Mouse (Mus musculus): ENCODE results near the gene Clip3. TPM values are rescaled to one million over a fixed set of nuclear protein-coding genes. Genes with fewer than 3 reads are reported as not detected.

The Clip3 gene
- polyA plus RNA-seq (2014; fragmentation: Illumina TruSeq; extraction: RNeasy Lipid Tissue Mini Kit (QIAGEN cat#74804); ENCODE audit: insufficient read depth, low read depth, low replicate concordance), result 3.7 TPM

GRCm38 (mm10) chr7:30291215-30292131 is at the start of gene Clip3:
TSS of gene Clip3 (plus strand) at chr7:30291728.

DNA sequence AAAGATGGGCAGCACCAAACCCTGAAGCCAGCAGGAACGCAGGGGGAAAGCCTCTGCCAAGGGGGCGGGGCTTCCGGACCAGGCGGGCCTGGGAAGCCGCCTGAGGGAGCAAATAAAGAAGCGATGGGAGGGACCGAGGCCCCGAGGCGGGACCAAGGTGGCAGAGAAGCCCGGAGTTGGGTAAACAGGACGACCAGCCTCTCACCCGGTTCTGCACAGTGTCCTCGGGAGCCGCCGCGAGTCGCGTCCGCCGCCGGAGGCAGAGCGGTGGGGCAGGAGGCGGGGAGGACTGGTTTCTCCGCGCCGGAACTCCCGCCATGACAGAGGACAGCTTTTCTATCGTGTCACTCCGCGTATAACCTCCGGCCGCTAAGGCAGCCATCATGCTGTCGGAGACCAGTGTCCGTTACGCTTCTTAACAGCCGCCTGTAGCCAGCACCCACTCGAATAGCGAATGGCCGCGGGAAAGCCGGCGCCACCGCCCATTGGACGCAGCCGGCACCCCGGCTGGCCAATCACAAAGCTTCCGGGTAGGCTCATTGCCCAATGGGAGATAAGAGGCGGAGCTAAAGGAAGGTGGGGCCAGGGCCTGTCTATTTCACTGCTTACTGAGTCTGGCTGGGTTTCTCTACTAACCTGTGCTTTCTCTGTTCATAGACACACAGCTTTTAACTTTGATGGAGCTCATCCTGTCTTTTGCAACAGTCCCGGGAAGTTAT is 11.4 kb upstream of the Clip3 start, which contains the start of the genes Thap8 and Wdr62:
TSS of gene Thap8 (plus strand) at position 144 of the 719 bp plus-strand sequence.
TSS of gene Wdr62 (minus strand) at position 469 of the 719 bp plus-strand sequence.

DNA sequence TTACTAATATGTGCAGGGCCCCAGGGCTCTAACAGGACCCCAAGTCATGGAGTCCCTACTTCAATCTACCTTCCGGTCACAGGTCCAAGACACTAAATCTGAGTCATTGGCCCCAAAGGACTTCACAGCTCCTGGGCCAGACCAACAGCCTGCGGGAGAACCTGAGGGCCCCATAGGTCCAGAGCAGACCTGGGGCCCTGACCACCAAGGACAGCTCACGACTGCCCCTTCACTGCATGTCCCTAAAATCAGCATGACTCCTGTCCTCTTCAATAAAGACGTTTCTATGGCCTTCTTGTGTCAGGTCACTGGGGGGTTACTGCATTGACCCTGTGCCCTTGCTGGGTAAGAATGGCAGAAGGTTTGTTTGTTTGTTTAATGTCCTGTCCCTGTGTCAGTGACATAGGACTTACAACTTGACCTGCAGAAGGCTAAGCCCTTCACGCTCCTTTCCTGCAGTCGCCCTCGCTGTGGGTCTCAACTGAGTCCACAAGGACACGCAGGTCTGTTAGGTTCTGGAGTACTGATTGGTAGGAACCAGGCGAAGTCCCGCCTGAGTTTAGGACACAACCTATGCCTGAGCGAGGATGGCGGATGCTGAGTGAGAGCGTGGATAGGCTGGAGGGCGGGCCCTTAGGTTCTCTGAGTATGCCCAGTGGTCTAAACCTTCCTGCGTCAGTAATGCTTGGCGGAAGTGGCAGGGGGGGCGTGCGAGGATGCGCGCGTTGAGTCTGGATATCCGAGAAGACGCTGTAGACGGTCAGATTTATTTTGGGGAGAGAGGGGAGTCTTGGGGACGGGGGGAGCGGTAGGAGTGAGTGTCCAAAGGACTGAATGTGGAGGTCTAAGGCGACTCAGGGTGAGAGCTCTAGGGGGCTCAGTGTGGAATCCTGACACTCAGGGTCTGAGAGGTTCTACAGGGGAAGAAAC is 16.8 kb downstream of the Clip3 start, which contains the start of gene Alkbh6:
TSS of gene Alkbh6 (plus strand) at position 642 of the 930 bp plus-strand sequence.

DNA sequence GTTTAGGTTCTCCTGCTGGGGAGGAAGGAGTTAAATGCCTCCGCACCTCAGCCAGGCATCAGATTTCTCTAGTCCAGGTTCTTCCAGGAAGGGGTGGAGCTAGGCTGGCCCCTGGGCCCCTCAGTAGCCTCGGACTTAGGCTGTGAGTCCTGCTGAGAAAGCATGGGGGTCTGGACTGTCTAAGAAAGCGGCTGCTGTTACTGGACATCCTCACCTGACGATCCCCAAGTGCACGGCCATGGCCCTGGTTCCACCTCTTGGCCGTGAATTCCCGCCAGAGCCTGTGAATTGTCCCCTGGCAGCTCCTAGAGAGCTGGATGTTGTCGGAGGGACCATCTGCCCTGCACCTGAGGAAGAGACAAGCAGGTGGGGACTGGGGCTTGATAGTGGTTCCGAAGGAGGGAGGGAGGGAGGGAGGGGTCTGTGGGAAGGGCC is 23.2 kb downstream of the Clip3 start, which contains the start of gene Syne4:
TSS of gene Syne4 (plus strand) at position 87 of the 435 bp plus-strand sequence.

GRCm38 (mm10) chr7:30321539-30322284 is 30.2 kb downstream of the Clip3 start, which contains the start of gene E130208F15Rik:
TSS of gene E130208F15Rik (plus strand) at chr7:30321740.

GRCm38 (mm10) chr7:30323795-30324194 is 32.3 kb downstream of the Clip3 start, which contains the start of gene Sdhaf1:
TSS of gene Sdhaf1 (minus strand) at chr7:30323895.

Other genes starting within 250 kb of the Clip3 start
- 2.8 TPM for gene Zfp14, start 240.3 kb upstream of the Clip3 start, polyA plus RNA-seq (2014; fragmentation: Illumina TruSeq; extraction: RNeasy Lipid Tissue Mini Kit (QIAGEN cat#74804); ENCODE audit: insufficient read depth, low read depth, low replicate concordance)
- gene Zfp82, start 218.8 kb upstream of the Clip3 start, polyA plus RNA-seq (2014; fragmentation: Illumina TruSeq; extraction: RNeasy Lipid Tissue Mini Kit (QIAGEN cat#74804); ENCODE audit: insufficient read depth, low read depth, low replicate concordance), result 3.7 TPM
- gene Gm26920, start 201.3 kb upstream of the Clip3 start, polyA plus RNA-seq (2014; fragmentation: Illumina TruSeq; extraction: RNeasy Lipid Tissue Mini Kit (QIAGEN cat#74804); ENCODE audit: insufficient read depth, low read depth, low replicate concordance), result not detected
- 3.7 TPM for gene Zfp566, start 201.2 kb upstream of the Clip3 start, polyA plus RNA-seq (2014; fragmentation: Illumina TruSeq; extraction: RNeasy Lipid Tissue Mini Kit (QIAGEN cat#74804); ENCODE audit: insufficient read depth, low read depth, low replicate concordance)
- 34.1 TPM for gene Zfp260, start 197.0 kb upstream of the Clip3 start, polyA plus RNA-seq (2014; fragmentation: Illumina TruSeq; extraction: RNeasy Lipid Tissue Mini Kit (QIAGEN cat#74804); ENCODE audit: insufficient read depth, low read depth, low replicate concordance)
- gene Zfp382, start 169.8 kb upstream of the Clip3 start, polyA plus RNA-seq (2014; fragmentation: Illumina TruSeq; extraction: RNeasy Lipid Tissue Mini Kit (QIAGEN cat#74804); ENCODE audit: insufficient read depth, low read depth, low replicate concordance), result 0.50 TPM
- gene Zfp146, start 122.0 kb upstream of the Clip3 start, polyA plus RNA-seq (2014; fragmentation: Illumina TruSeq; extraction: RNeasy Lipid Tissue Mini Kit (QIAGEN cat#74804); ENCODE audit: insufficient read depth, low read depth, low replicate concordance), result 21.5 TPM
- gene Cox7a1, start 107.6 kb upstream of the Clip3 start, polyA plus RNA-seq (2014; fragmentation: Illumina TruSeq; extraction: RNeasy Lipid Tissue Mini Kit (QIAGEN cat#74804); ENCODE audit: insufficient read depth, low read depth, low replicate concordance), result 91.7 TPM
- gene Capns1, start 92.9 kb upstream of the Clip3 start, polyA plus RNA-seq (2014; fragmentation: Illumina TruSeq; extraction: RNeasy Lipid Tissue Mini Kit (QIAGEN cat#74804); ENCODE audit: insufficient read depth, low read depth, low replicate concordance), result 301 TPM
- 84.4 TPM for gene Polr2i, start 59.8 kb upstream of the Clip3 start, polyA plus RNA-seq (2014; fragmentation: Illumina TruSeq; extraction: RNeasy Lipid Tissue Mini Kit (QIAGEN cat#74804); ENCODE audit: insufficient read depth, low read depth, low replicate concordance)
- gene Tbcb, start 59.5 kb upstream of the Clip3 start, polyA plus RNA-seq (2014; fragmentation: Illumina TruSeq; extraction: RNeasy Lipid Tissue Mini Kit (QIAGEN cat#74804); ENCODE audit: insufficient read depth, low read depth, low replicate concordance), result 83.5 TPM
- gene Ovol3, start 56.0 kb upstream of the Clip3 start, polyA plus RNA-seq (2014; fragmentation: Illumina TruSeq; extraction: RNeasy Lipid Tissue Mini Kit (QIAGEN cat#74804); ENCODE audit: insufficient read depth, low read depth, low replicate concordance), result not detected
- gene Thap8, start 11.6 kb upstream of the Clip3 start, polyA plus RNA-seq (2014; fragmentation: Illumina TruSeq; extraction: RNeasy Lipid Tissue Mini Kit (QIAGEN cat#74804); ENCODE audit: insufficient read depth, low read depth, low replicate concordance), result not detected
- gene Wdr62, start 11.3 kb upstream of the Clip3 start, polyA plus RNA-seq (2014; fragmentation: Illumina TruSeq; extraction: RNeasy Lipid Tissue Mini Kit (QIAGEN cat#74804); ENCODE audit: insufficient read depth, low read depth, low replicate concordance), result 3.4 TPM
- gene Alkbh6, start 17.0 kb downstream of the Clip3 start, polyA plus RNA-seq (2014; fragmentation: Illumina TruSeq; extraction: RNeasy Lipid Tissue Mini Kit (QIAGEN cat#74804); ENCODE audit: insufficient read depth, low read depth, low replicate concordance), result 44.8 TPM
- 3.2 TPM for gene Syne4, start 23.1 kb downstream of the Clip3 start, polyA plus RNA-seq (2014; fragmentation: Illumina TruSeq; extraction: RNeasy Lipid Tissue Mini Kit (QIAGEN cat#74804); ENCODE audit: insufficient read depth, low read depth, low replicate concordance)
- gene E130208F15Rik, start 30.0 kb downstream of the Clip3 start, polyA plus RNA-seq (2014; fragmentation: Illumina TruSeq; extraction: RNeasy Lipid Tissue Mini Kit (QIAGEN cat#74804); ENCODE audit: insufficient read depth, low read depth, low replicate concordance), result 0.27 TPM
- gene Sdhaf1, start 32.2 kb downstream of the Clip3 start, polyA plus RNA-seq (2014; fragmentation: Illumina TruSeq; extraction: RNeasy Lipid Tissue Mini Kit (QIAGEN cat#74804); ENCODE audit: insufficient read depth, low read depth, low replicate concordance), result 9.9 TPM
- gene Lrfn3, start 71.0 kb downstream of the Clip3 start, polyA plus RNA-seq (2014; fragmentation: Illumina TruSeq; extraction: RNeasy Lipid Tissue Mini Kit (QIAGEN cat#74804); ENCODE audit: insufficient read depth, low read depth, low replicate concordance), result 2.7 TPM
- gene Tyrobp, start 122.0 kb downstream of the Clip3 start, polyA plus RNA-seq (2014; fragmentation: Illumina TruSeq; extraction: RNeasy Lipid Tissue Mini Kit (QIAGEN cat#74804); ENCODE audit: insufficient read depth, low read depth, low replicate concordance), result 345 TPM
- 19.1 TPM for gene Hcst, start 128.1 kb downstream of the Clip3 start, polyA plus RNA-seq (2014; fragmentation: Illumina TruSeq; extraction: RNeasy Lipid Tissue Mini Kit (QIAGEN cat#74804); ENCODE audit: insufficient read depth, low read depth, low replicate concordance)
- 3.7 TPM for gene Nfkbid, start 130.0 kb downstream of the Clip3 start, polyA plus RNA-seq (2014; fragmentation: Illumina TruSeq; extraction: RNeasy Lipid Tissue Mini Kit (QIAGEN cat#74804); ENCODE audit: insufficient read depth, low read depth, low replicate concordance)
- gene Aplp1, start 153.8 kb downstream of the Clip3 start, polyA plus RNA-seq (2014; fragmentation: Illumina TruSeq; extraction: RNeasy Lipid Tissue Mini Kit (QIAGEN cat#74804); ENCODE audit: insufficient read depth, low read depth, low replicate concordance), result 5.0 TPM
- gene Kirrel2, start 166.0 kb downstream of the Clip3 start, polyA plus RNA-seq (2014; fragmentation: Illumina TruSeq; extraction: RNeasy Lipid Tissue Mini Kit (QIAGEN cat#74804); ENCODE audit: insufficient read depth, low read depth, low replicate concordance), result not detected
- not detected for gene Nphs1, start 166.6 kb downstream of the Clip3 start, polyA plus RNA-seq (2014; fragmentation: Illumina TruSeq; extraction: RNeasy Lipid Tissue Mini Kit (QIAGEN cat#74804); ENCODE audit: insufficient read depth, low read depth, low replicate concordance)
- not detected for gene Prodh2, start 201.9 kb downstream of the Clip3 start, polyA plus RNA-seq (2014; fragmentation: Illumina TruSeq; extraction: RNeasy Lipid Tissue Mini Kit (QIAGEN cat#74804); ENCODE audit: insufficient read depth, low read depth, low replicate concordance)
- gene Arhgap33, start 243.3 kb downstream of the Clip3 start, polyA plus RNA-seq (2014; fragmentation: Illumina TruSeq; extraction: RNeasy Lipid Tissue Mini Kit (QIAGEN cat#74804); ENCODE audit: insufficient read depth, low read depth, low replicate concordance), result 1.8 TPM

All from lung, adult 10 weeks (tissue).